Mouse (Mus musculus) spleen, postnatal 10 days (tissue): ENCODE results near the gene Ifi35.
"Not testable (repeated sequence)": the region's sequence is repeated elsewhere in the genome, so short reads cannot be mapped to it uniquely, and the experiment has no call there.

ENCODE experiments used
- DNase-seq, 2 experiments: peaks; one replicate each; pipeline ENCODE4 v3.0.0; 2021 to 2022; ENCODE audit warnings: low spot score in 2 of 2

Ifi35 gene

GRCm38 (mm10) chr11:101448274-101448746, at the start of gene Ifi35:
Ifi35 (plus strand) TSS chr11:101448407.
- peak; percentile 69 to 84 for DNase-seq

- DNase-seq = no peak
These were observed 32.9 kb upstream of the Ifi35 start for GRCm38 (mm10) chr11:101415306-101415705.

- peak in 1 of 2 experiments; percentile 33 for DNase-seq
These were observed 31.6 kb upstream of the Ifi35 start for GRCm38 (mm10) chr11:101416433-101417100.

- DNase-seq = peak; percentile 90 to 93
These were observed 30.9 kb upstream of the Ifi35 start, which contains the start of gene Aarsd1 for GRCm38 (mm10) chr11:101417101-101417855. Aarsd1 (minus strand) TSS chr11:101417615.

GRCm38 (mm10) chr11:101418991-101419390, 29.2 kb upstream of the Ifi35 start:
- DNase-seq = no peak

GRCm38 (mm10) chr11:101419610-101420009, 28.6 kb upstream of the Ifi35 start:
- DNase-seq = peak in 1 of 2 experiments; percentile 26

GRCm38 (mm10) chr11:101420148-101420547, 28.1 kb upstream of the Ifi35 start:
- no peak for DNase-seq

GRCm38 (mm10) chr11:101424105-101424851, 23.9 kb upstream of the Ifi35 start, which contains the start of gene Gm27029:
Gm27029 (minus strand) TSS chr11:101424796.
- DNase-seq = no peak

- DNase-seq = peak; percentile 94 to 99
These were observed 23.0 kb upstream of the Ifi35 start, which contains the start of the genes Rundc1 and Ptges3l for GRCm38 (mm10) chr11:101424925-101425813. Rundc1 (plus strand) TSS chr11:101425085. Ptges3l (minus strand) TSS chr11:101425333.

GRCm38 (mm10) chr11:101426165-101426564, 22.0 kb upstream of the Ifi35 start:
- no peak for DNase-seq

- DNase-seq = no peak
These were observed 16.9 kb upstream of the Ifi35 start for GRCm38 (mm10) chr11:101431327-101431726.

GRCm38 (mm10) chr11:101433396-101433795, 14.8 kb upstream of the Ifi35 start:
- no peak for DNase-seq

GRCm38 (mm10) chr11:101435831-101436230, 12.4 kb upstream of the Ifi35 start:
- DNase-seq = no peak

- DNase-seq = no peak
These were observed 11.3 kb upstream of the Ifi35 start for GRCm38 (mm10) chr11:101436916-101437315.

- DNase-seq = not testable (repeated sequence)
These were observed 10.2 kb upstream of the Ifi35 start for GRCm38 (mm10) chr11:101438006-101438405.

GRCm38 (mm10) chr11:101441450-101442126, 6.6 kb upstream of the Ifi35 start:
- DNase-seq = not testable (repeated sequence)

GRCm38 (mm10) chr11:101442127-101442693, 6.0 kb upstream of the Ifi35 start, which contains the start of gene Rpl27:
Rpl27 (plus strand) TSS chr11:101442298.
- DNase-seq = peak; percentile 89 to 96

- no peak for DNase-seq
These were observed 5.4 kb upstream of the Ifi35 start for GRCm38 (mm10) chr11:101442760-101443159.

- no peak for DNase-seq
These were observed 1.9 kb upstream of the Ifi35 start for GRCm38 (mm10) chr11:101446319-101446718.

GRCm38 (mm10) chr11:101446860-101447259, 1.3 kb upstream of the Ifi35 start:
- DNase-seq = not testable (repeated sequence)
